In genomic region chr6:66534366-66534941, GRCm38 (mm10) we compare ENCODE assay signal across 9 mouse cellular contexts. TPM values are rescaled to one million over a fixed set of nuclear protein-coding genes. Genes with fewer than 3 reads are reported as not detected.
DNase-seq lines count a peak whose midpoint lies in the region; ATAC-seq and TF ChIP-seq lines count a peak whose summit lies in the region.
"Had no signal": no experiment of that assay in that cellular context is flagged by ENCODE, and none has a peak within 500 bp of the region (broad histone marks: within the 10 kb centered on the region; RNA-seq: fewer than 3 reads in every experiment).

No protein-coding gene starts in this region.

- H3K36me3 ChIP-seq in forebrain, embryonic 16.5 days (ENCODE audit: control insufficient read depth, insufficient read depth), result no peaks in the 10 kb centered on the region
- peaks cover 20% of the 10 kb centered on the region for H3K36me3 ChIP-seq in liver, embryonic 14.5 days (replicated peaks; ENCODE audit: control insufficient read depth, insufficient read depth, low read depth)

- no peaks in the 10 kb centered on the region for H3K27me3 ChIP-seq in forebrain, embryonic 16.5 days (replicated peaks; ENCODE audit: control insufficient read depth, insufficient read depth, low read length)
- H3K27me3 ChIP-seq in liver, embryonic 14.5 days (ENCODE audit: control insufficient read depth, insufficient read depth, low read length), result no peaks in the 10 kb centered on the region

- peaks cover 13% of the 10 kb centered on the region for H3K4me1 ChIP-seq in forebrain, embryonic 16.5 days (replicated peaks; ENCODE audit: control insufficient read depth, insufficient read depth, low read length)
- H3K4me1 ChIP-seq in liver, embryonic 14.5 days (replicated peaks; ENCODE audit: control insufficient read depth in 2 of 2, insufficient read depth in 2 of 2, low read length in 1 of 2), result peaks cover 9 to 15% of the 10 kb centered on the region in 2 experiments

- H3K4me2 ChIP-seq in forebrain, embryonic 16.5 days (ENCODE audit: low read length), result peak overlapping the region; percentile 88
- H3K4me2 ChIP-seq in liver, embryonic 14.5 days (ENCODE audit: low read depth), result peak overlapping the region; percentile 93

- no peak for TF ChIP-seq EP300 in liver, embryonic 14.5 days (IDR thresholded peaks at IDR 0.05; ENCODE audit: low read depth)

- ATAC-seq in forebrain, embryonic 16.5 days, result no peak
- ATAC-seq in liver, embryonic 14.5 days (ENCODE audit: insufficient read depth), result peak; percentile 5; the same call in 1 of the 2 replicates

- H3K9me3 ChIP-seq in forebrain, embryonic 16.5 days (ENCODE audit: control insufficient read depth, low read length), result no peaks in the 10 kb centered on the region
- no peaks in the 10 kb centered on the region for H3K9me3 ChIP-seq in liver, embryonic 14.5 days (ENCODE audit: control insufficient read depth, low read length)

- H3K27ac ChIP-seq in layer of hippocampus, adult 2 months, result peak overlapping the region; percentile 91
- peak overlapping the region; percentile 90 for H3K27ac ChIP-seq in forebrain, embryonic 16.5 days (ENCODE audit: low read length)
- peak overlapping the region; percentile 77 for H3K27ac ChIP-seq in liver, embryonic 14.5 days

- 78% methylated on average over 5 of the region's 5 CpGs for WGBS in forebrain, embryonic 16.5 days
- 54% methylated on average over 5 of the region's 5 CpGs for WGBS in liver, embryonic 14.5 days (ENCODE audit: insufficient replicate concordance)

- peak overlapping the region; percentile 57 for H3K4me3 ChIP-seq in layer of hippocampus, adult 2 months
- H3K4me3 ChIP-seq in forebrain, embryonic 16.5 days (replicated peaks; ENCODE audit: low read length), result peak overlapping the region; percentile 86
- peak overlapping the region; percentile 72 to 89 for H3K4me3 ChIP-seq in liver, embryonic 14.5 days (ENCODE audit: insufficient read depth in 1 of 2, low read depth in 2 of 2, low read length in 2 of 2)

- peak; percentile 46 for TF ChIP-seq CTCF in layer of hippocampus, adult 2 months (conservative IDR thresholded peaks at IDR 0.05)
- no peak for TF ChIP-seq CTCF in liver, embryonic 14.5 days (IDR thresholded peaks at IDR 0.05; ENCODE audit: low read depth)

- H3K9ac ChIP-seq in forebrain, embryonic 16.5 days (replicated peaks; ENCODE audit: low read depth, low read length), result peak overlapping the region; percentile 74
- H3K9ac ChIP-seq in liver, embryonic 14.5 days (replicated peaks), result peak overlapping the region; percentile 54

- no peak for DNase-seq in layer of hippocampus, adult 2 months (ENCODE audit: low spot score in 2 of 2)
- no peak for DNase-seq in layer of hippocampus, adult 11-12 months (ENCODE audit: low spot score)
- peak; percentile 5 for DNase-seq in T-cell, adult 2 months (ENCODE audit: low spot score)
- no peak for DNase-seq in liver, embryonic 14.5 days (ENCODE audit: low read depth in 3 of 3, low spot score in 3 of 3)
- no peak for DNase-seq in right cerebral cortex, postnatal 4 days
- DNase-seq in natural killer cell, adult 2 months (ENCODE audit: low spot score in 2 of 2), result no peak
- no peak for DNase-seq in urinary bladder, postnatal 4 days (ENCODE audit: low spot score in 2 of 2)

RNA-seq across cellular contexts. Expression of gene Mad2l1, which starts 0.7 kb away (rescaled TPM):
- total RNA-seq in layer of hippocampus, adult 2 months (2021), result 1 to 10 TPM; 6.0 to 6.1 TPM
- 36.3 and 43.9 TPM in 2 replicates for polyA plus RNA-seq in forebrain, embryonic 16.5 days (2015; fragmentation: Nextera tagmentation; extraction: Ambion mirVana)
- 28.4 and 49.3 TPM in 2 replicates for polyA plus RNA-seq in liver, embryonic 14.5 days (2012; rRNA removed)
- 95.0 and 97.2 TPM in 2 replicates for polyA plus RNA-seq in liver, embryonic 14.5 days (2014; fragmentation: Nextera tagmentation; extraction: Ambion mirVana)

RNA-seq across cellular contexts. Expression of gene Vmn1r32, which starts 25.4 kb away (rescaled TPM):
- total RNA-seq in layer of hippocampus, adult 2 months (2021), result not detected
- 0.08 TPM in 1 of 2 replicates, not detected in the other for polyA plus RNA-seq in forebrain, embryonic 16.5 days (2015; fragmentation: Nextera tagmentation; extraction: Ambion mirVana)
- 0.01 TPM in 1 of 2 replicates, not detected in the other for polyA plus RNA-seq in liver, embryonic 14.5 days (2012; rRNA removed)
- polyA plus RNA-seq in liver, embryonic 14.5 days (2014; fragmentation: Nextera tagmentation; extraction: Ambion mirVana), result 0.04 and 0.06 TPM in 2 replicates
- total RNA-seq: common myeloid progenitor, adult 5-6 weeks had no signal
